Mouse (Mus musculus) liver, embryonic 14.5 days (tissue): ENCODE measurements at regions not wholly inside any gene's neighbourhood (a gene's known extent, or its start where the extent isn't known, plus 50 kb on each side); places are given as distances from the start of the nearest gene placed in this dataset.

ENCODE experiments used
- CTCF ChIP-seq: IDR thresholded peaks from 2 replicates; pipeline ENCODE4 v1.5.1; 2016; ENCODE audit warnings: antibody characterized with exemption, low read depth, control low read depth
- EP300 ChIP-seq: IDR thresholded peaks from 2 replicates; pipeline ENCODE4 v1.6.1; 2016; ENCODE audit warnings: antibody characterized with exemption, low read depth

- TF ChIP-seq CTCF (no peak), EP300 (no peak)
Observed at GRCm38 (mm10) chr11:20459140-20459539, 83.9 kb upstream of the Sertad2 start.
